Mouse (Mus musculus): Measurements from ENCODE around the gene Tbc1d22a. TPM values are rescaled to one million over a fixed set of nuclear protein-coding genes. Genes with fewer than 3 reads are reported as not detected.
A peak's percentile ranks its signal among the peaks of the same experiment; 100 is the strongest.

Tbc1d22a gene
- total RNA-seq, 2 experiments from 2014 or later, result 23.2 to 24.5 TPM

GRCm38 (mm10) chr15:86411532-86412080, 197.3 kb downstream of the Tbc1d22a start:
- DNase-seq (ENCODE audit: low spot score in 2 of 2), result no peak
- intact Hi-C loops (cut with DNase I), result no loop called here

- intact Hi-C loops (cut with DNase I), result no loop called here
- DNase-seq (ENCODE audit: low spot score in 2 of 2), result no peak
Observed at GRCm38 (mm10) chr15:86415951-86416350, 201.7 kb downstream of the Tbc1d22a start.

GRCm38 (mm10) chr15:86418436-86418835, 204.2 kb downstream of the Tbc1d22a start:
- DNase-seq (ENCODE audit: low spot score in 2 of 2), result no peak
- intact Hi-C loops (cut with DNase I), result no loop called here

GRCm38 (mm10) chr15:86419620-86420019, 205.4 kb downstream of the Tbc1d22a start:
- intact Hi-C loops (cut with DNase I), result no loop called here
- peak in 1 of 2 experiments; percentile 60 for DNase-seq (ENCODE audit: low spot score in 2 of 2)

GRCm38 (mm10) chr15:86422858-86423257, 208.6 kb downstream of the Tbc1d22a start:
- intact Hi-C loops (cut with DNase I), result no loop called here
- DNase-seq (ENCODE audit: low spot score in 2 of 2), result no peak

- no peak for DNase-seq (ENCODE audit: low spot score in 2 of 2)
- intact Hi-C loops (cut with DNase I), result no loop called here
Observed at GRCm38 (mm10) chr15:86423884-86424283, 209.6 kb downstream of the Tbc1d22a start.

GRCm38 (mm10) chr15:86424971-86425370, 210.7 kb downstream of the Tbc1d22a start:
- no peak for DNase-seq (ENCODE audit: low spot score in 2 of 2)

GRCm38 (mm10) chr15:86426364-86427000, 212.2 kb downstream of the Tbc1d22a start:
- intact Hi-C loops (cut with DNase I), result no loop called here
- no peak for DNase-seq (ENCODE audit: low spot score in 2 of 2)

More at GRCm38 (mm10) chr15:86424971-86425370, 210.7 kb downstream of the Tbc1d22a start:
- intact Hi-C loops (cut with DNase I), result no loop called here

- no peak for DNase-seq (ENCODE audit: low spot score in 2 of 2)
- intact Hi-C loops (cut with DNase I), result no loop called here
Observed at GRCm38 (mm10) chr15:86427439-86427838, 213.2 kb downstream of the Tbc1d22a start.

GRCm38 (mm10) chr15:86428496-86428895, 214.2 kb downstream of the Tbc1d22a start:
- no peak for DNase-seq (ENCODE audit: low spot score in 2 of 2)
- intact Hi-C loops (cut with DNase I), result no loop called here

- no peak for DNase-seq (ENCODE audit: low spot score in 2 of 2)
- intact Hi-C loops (cut with DNase I), result no loop called here
Observed at GRCm38 (mm10) chr15:86429766-86430335, 215.6 kb downstream of the Tbc1d22a start.

GRCm38 (mm10) chr15:86431539-86432080, 217.4 kb downstream of the Tbc1d22a start:
- DNase-seq (ENCODE audit: low spot score in 2 of 2), result no peak
- intact Hi-C loops (cut with DNase I), result no loop called here

GRCm38 (mm10) chr15:86432791-86433190, 218.5 kb downstream of the Tbc1d22a start:
- DNase-seq (ENCODE audit: low spot score in 2 of 2), result no peak
- intact Hi-C loops (cut with DNase I), result no loop called here

GRCm38 (mm10) chr15:86433378-86433777, 219.1 kb downstream of the Tbc1d22a start:
- intact Hi-C loops (cut with DNase I), result no loop called here
- no peak for DNase-seq (ENCODE audit: low spot score in 2 of 2)

- no peak for DNase-seq (ENCODE audit: low spot score in 2 of 2)
- intact Hi-C loops (cut with DNase I), result no loop called here
Observed at GRCm38 (mm10) chr15:86434241-86434640, 220.0 kb downstream of the Tbc1d22a start.

- no peak for DNase-seq (ENCODE audit: low spot score in 2 of 2)
- intact Hi-C loops (cut with DNase I), result no loop called here
Observed at GRCm38 (mm10) chr15:86437346-86437745, 223.1 kb downstream of the Tbc1d22a start.

GRCm38 (mm10) chr15:86439015-86439796, 224.9 kb downstream of the Tbc1d22a start:
- no peak for DNase-seq (ENCODE audit: low spot score in 2 of 2)

GRCm38 (mm10) chr15:86444271-86444670, 230.0 kb downstream of the Tbc1d22a start:
- no peak for DNase-seq (ENCODE audit: low spot score in 2 of 2)
- intact Hi-C loops (cut with DNase I), result no loop called here

More at GRCm38 (mm10) chr15:86439015-86439796, 224.9 kb downstream of the Tbc1d22a start:
- intact Hi-C loops (cut with DNase I), result no loop called here

GRCm38 (mm10) chr15:86446064-86446463, 231.8 kb downstream of the Tbc1d22a start:
- DNase-seq (ENCODE audit: low spot score in 2 of 2), result no peak
- intact Hi-C loops (cut with DNase I), result no loop called here

- intact Hi-C loops (cut with DNase I), result no loop called here
- no peak for DNase-seq (ENCODE audit: low spot score in 2 of 2)
Observed at GRCm38 (mm10) chr15:86447251-86447650, 233.0 kb downstream of the Tbc1d22a start.
